Mouse (Mus musculus): ENCODE measurements around the gene Fitm2. TPM values are rescaled to one million over a fixed set of nuclear protein-coding genes. Genes with fewer than 3 reads are reported as not detected.

Gene Fitm2
- polyA plus RNA-seq, 1 experiment from 2014 or later, result 18.2 TPM

- Histone ChIP-seq H3K36me3 (ENCODE audit: control insufficient read depth, insufficient read depth, low read length) (no peaks in the 10 kb centered on the region), H3K27me3 (replicated peaks; ENCODE audit: control insufficient read depth, insufficient read depth, low read length) (no peaks in the 10 kb centered on the region), H3K4me3 (ENCODE audit: low read length) (no peak overlapping the region), H3K4me2 (ENCODE audit: low read length) (no peak overlapping the region), H3K9ac (ENCODE audit: low read depth, low read length) (no peak overlapping the region), H3K27ac (ENCODE audit: low read depth, low read length) (no peak overlapping the region), H3K9me3 (ENCODE audit: control insufficient read depth, low read length) (no peaks in the 10 kb centered on the region), H3K4me1 (ENCODE audit: control insufficient read depth, insufficient read depth, low read depth, low read length) (peaks cover 2% of the 10 kb centered on the region; the same call in 1 of the 2 replicates)
- no peak for ATAC-seq
- WGBS, result 91% methylated on average over 17 of the region's 17 CpGs
These were observed 18.2 kb upstream of the Fitm2 start for GRCm38 (mm10) chr2:163490656-163491055.

DNA sequence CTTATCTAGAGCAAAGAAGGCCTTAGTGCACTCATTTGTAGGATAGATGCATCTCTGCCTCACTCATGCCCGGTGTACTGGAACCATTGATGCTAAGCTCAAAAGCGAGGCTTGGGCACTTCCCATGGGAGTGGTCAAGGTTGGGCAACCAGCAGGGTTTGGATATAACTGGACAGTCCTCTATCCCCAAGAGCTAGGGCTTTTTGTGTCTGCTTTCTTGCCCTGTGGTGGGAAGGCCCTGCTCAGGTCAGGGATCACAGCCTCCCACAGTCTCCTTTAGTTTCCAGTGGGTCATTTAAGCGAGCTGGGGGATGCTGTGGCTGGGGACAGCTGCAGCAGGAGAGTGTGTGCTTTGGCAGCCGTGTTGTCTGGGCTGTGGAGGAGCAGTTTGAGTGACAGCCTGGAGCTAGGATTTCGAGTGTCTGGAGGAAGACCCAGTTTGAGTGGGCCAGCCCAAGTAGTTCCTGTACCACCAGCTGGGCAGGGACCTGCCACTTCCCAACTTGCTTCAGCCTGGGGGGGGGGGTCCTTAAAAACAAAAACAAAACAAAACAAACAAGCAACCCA, 17.4 kb upstream of the Fitm2 start:
- no peak for ATAC-seq
- Histone ChIP-seq H3K27ac (ENCODE audit: low read depth, low read length) (no peak overlapping the region), H3K27me3 (replicated peaks; ENCODE audit: control insufficient read depth, insufficient read depth, low read length) (no peaks in the 10 kb centered on the region), H3K4me1 (ENCODE audit: control insufficient read depth, insufficient read depth, low read depth, low read length) (peaks cover 2% of the 10 kb centered on the region; the same call in 1 of the 2 replicates), H3K9ac (ENCODE audit: low read depth, low read length) (no peak overlapping the region), H3K4me2 (ENCODE audit: low read length) (no peak overlapping the region), H3K9me3 (ENCODE audit: control insufficient read depth, low read length) (no peaks in the 10 kb centered on the region), H3K4me3 (ENCODE audit: low read length) (no peak overlapping the region), H3K36me3 (ENCODE audit: control insufficient read depth, insufficient read depth, low read length) (no peaks in the 10 kb centered on the region)
- WGBS, result 50% methylated on average over 5 of the region's 5 CpGs

DNA sequence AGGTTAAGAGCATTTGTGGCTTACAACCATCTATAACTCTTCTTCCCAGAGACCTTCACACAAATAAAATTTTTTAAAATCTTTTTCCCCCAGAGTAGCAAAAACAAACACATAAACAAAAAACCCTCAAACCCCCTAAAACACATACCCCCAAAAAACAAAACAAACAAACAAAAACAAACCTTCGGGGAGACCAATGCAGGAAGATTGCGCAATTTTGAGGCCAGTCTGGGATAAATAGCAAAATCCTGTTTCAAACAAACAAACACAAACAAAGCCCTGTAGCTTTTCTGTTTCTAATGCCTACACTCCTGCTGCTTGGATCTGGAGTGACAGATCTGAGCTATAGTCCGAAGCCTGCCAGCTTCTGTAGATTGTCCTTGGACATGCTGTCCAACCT, 14.9 kb upstream of the Fitm2 start:
- no peaks in the 10 kb centered on the region for H3K9me3 ChIP-seq (ENCODE audit: control insufficient read depth, low read length)
- H3K4me2 ChIP-seq (ENCODE audit: low read length), result no peak overlapping the region
- WGBS, result 91% methylated on average over 3 of the region's 3 CpGs
- ATAC-seq, result no peak
- no peaks in the 10 kb centered on the region for H3K27me3 ChIP-seq (replicated peaks; ENCODE audit: control insufficient read depth, insufficient read depth, low read length)
- no peak overlapping the region for H3K4me3 ChIP-seq (ENCODE audit: low read length)
- no peak overlapping the region for H3K27ac ChIP-seq (ENCODE audit: low read depth, low read length)
- 0 out of 2 replicates have a peak, but pooled peaks cover 2% of the 10 kb centered on the region for H3K4me1 ChIP-seq (ENCODE audit: control insufficient read depth, insufficient read depth, low read depth, low read length)
- no peaks in the 10 kb centered on the region for H3K36me3 ChIP-seq (ENCODE audit: control insufficient read depth, insufficient read depth, low read length)
- H3K9ac ChIP-seq (ENCODE audit: low read depth, low read length), result no peak overlapping the region

DNA sequence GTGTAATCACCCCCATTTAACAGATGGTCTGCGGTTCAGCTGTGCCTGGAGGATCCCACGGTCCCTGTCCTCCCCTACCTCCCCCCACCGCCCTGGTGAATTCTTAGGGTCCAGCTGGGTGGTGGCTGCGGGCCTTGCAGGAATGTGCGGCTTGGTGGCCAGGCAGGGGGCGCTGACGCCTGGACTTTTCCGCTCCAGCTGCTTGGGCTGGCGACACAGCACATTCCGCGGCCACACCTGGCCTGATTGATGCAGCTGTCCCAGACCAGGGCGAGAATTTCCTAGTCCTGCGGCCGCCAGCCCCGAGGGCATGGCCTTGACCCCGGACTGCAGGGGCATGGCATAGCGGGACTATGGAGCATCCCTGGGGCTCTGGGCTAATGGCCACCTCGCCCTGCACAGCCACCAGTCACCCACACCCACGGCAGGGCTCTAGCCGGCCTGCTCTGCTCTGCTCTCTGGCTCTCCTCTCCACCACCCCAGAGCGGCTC, 9.2 kb upstream of the Fitm2 start:
- Histone ChIP-seq H3K4me1 (ENCODE audit: control insufficient read depth, insufficient read depth, low read depth, low read length) (peaks cover 8% of the 10 kb centered on the region), H3K36me3 (ENCODE audit: control insufficient read depth, insufficient read depth, low read length) (no peaks in the 10 kb centered on the region), H3K9ac (ENCODE audit: low read depth, low read length) (peak overlapping the region; percentile 60), H3K4me3 (ENCODE audit: low read length) (peak overlapping the region; percentile 32), H3K27me3 (replicated peaks; ENCODE audit: control insufficient read depth, insufficient read depth, low read length) (no peaks in the 10 kb centered on the region; the same call in 1 of the 2 replicates), H3K4me2 (ENCODE audit: low read length) (peak overlapping the region; percentile 58), H3K9me3 (ENCODE audit: control insufficient read depth, low read length) (no peaks in the 10 kb centered on the region), H3K27ac (ENCODE audit: low read depth, low read length) (peak overlapping the region; percentile 0; the same call in 1 of the 2 replicates)
- ATAC-seq, result peak; percentile 69
- 3% methylated on average over 21 of the region's 21 CpGs for WGBS

GRCm38 (mm10) chr2:163480191-163480825, 7.9 kb upstream of the Fitm2 start:
- Histone ChIP-seq H3K4me2 (ENCODE audit: low read length) (no peak overlapping the region), H3K27ac (ENCODE audit: low read depth, low read length) (no peak overlapping the region), H3K27me3 (replicated peaks; ENCODE audit: control insufficient read depth, insufficient read depth, low read length) (no peaks in the 10 kb centered on the region; the same call in 1 of the 2 replicates), H3K9me3 (ENCODE audit: control insufficient read depth, low read length) (no peaks in the 10 kb centered on the region), H3K4me1 (ENCODE audit: control insufficient read depth, insufficient read depth, low read depth, low read length) (peaks cover 8% of the 10 kb centered on the region), H3K9ac (ENCODE audit: low read depth, low read length) (no peak overlapping the region), H3K36me3 (ENCODE audit: control insufficient read depth, insufficient read depth, low read length) (no peaks in the 10 kb centered on the region), H3K4me3 (ENCODE audit: low read length) (no peak overlapping the region)
- ATAC-seq, result no peak
- 52% methylated on average over 18 of the region's 18 CpGs for WGBS

- Histone ChIP-seq H3K4me1 (ENCODE audit: control insufficient read depth, insufficient read depth, low read depth, low read length) (peaks cover 9% of the 10 kb centered on the region), H3K9ac (ENCODE audit: low read depth, low read length) (peak overlapping the region; percentile 91), H3K36me3 (ENCODE audit: control insufficient read depth, insufficient read depth, low read length) (peaks cover 15% of the 10 kb centered on the region), H3K27me3 (replicated peaks; ENCODE audit: control insufficient read depth, insufficient read depth, low read length) (no peaks in the 10 kb centered on the region), H3K27ac (ENCODE audit: low read depth, low read length) (peak overlapping the region; percentile 85), H3K4me2 (ENCODE audit: low read length) (peak overlapping the region; percentile 91), H3K9me3 (ENCODE audit: control insufficient read depth, low read length) (no peaks in the 10 kb centered on the region), H3K4me3 (ENCODE audit: low read length) (peak overlapping the region; percentile 92)
- ATAC-seq, result peak; percentile 81
- WGBS, result 5% methylated on average over 35 of the region's 36 CpGs
These were observed 541 bp downstream of the Fitm2 start for GRCm38 (mm10) chr2:163471710-163472465.

DNA sequence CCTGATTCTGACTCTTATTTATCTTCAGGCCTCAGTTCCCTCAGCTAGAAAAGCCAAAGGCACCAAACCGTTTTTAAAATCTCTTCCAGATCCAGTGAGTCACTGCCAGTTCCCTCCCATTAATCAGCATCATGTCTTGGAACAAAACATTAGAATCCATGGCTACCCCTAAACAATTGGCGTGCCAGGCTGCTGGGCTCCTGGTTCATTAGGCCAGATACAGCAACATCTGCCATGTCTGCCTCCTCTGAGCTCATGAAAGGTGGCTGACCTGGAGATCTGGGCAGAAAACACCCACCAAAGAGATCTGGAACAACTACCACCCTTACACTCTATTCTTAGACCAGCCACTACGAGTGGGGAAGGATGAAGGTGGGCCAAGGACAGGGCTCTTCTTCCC, 1.3 kb downstream of the Fitm2 start:
- Histone ChIP-seq H3K4me1 (ENCODE audit: control insufficient read depth, insufficient read depth, low read depth, low read length) (peaks cover 9% of the 10 kb centered on the region), H3K4me3 (ENCODE audit: low read length) (no peak overlapping the region; the same call in 1 of the 2 replicates), H3K9ac (ENCODE audit: low read depth, low read length) (no peak overlapping the region), H3K36me3 (ENCODE audit: control insufficient read depth, insufficient read depth, low read length) (peaks cover 21% of the 10 kb centered on the region), H3K27ac (ENCODE audit: low read depth, low read length) (no peak overlapping the region), H3K4me2 (ENCODE audit: low read length) (peak overlapping the region; percentile 91), H3K9me3 (ENCODE audit: control insufficient read depth, low read length) (no peaks in the 10 kb centered on the region), H3K27me3 (replicated peaks; ENCODE audit: control insufficient read depth, insufficient read depth, low read length) (no peaks in the 10 kb centered on the region)
- no peak for ATAC-seq
- 52% methylated on average over 3 of the region's 3 CpGs for WGBS

- H3K9ac ChIP-seq (ENCODE audit: low read depth, low read length), result no peak overlapping the region
- H3K9me3 ChIP-seq (ENCODE audit: control insufficient read depth, low read length), result no peaks in the 10 kb centered on the region
- H3K27me3 ChIP-seq (replicated peaks; ENCODE audit: control insufficient read depth, insufficient read depth, low read length), result no peaks in the 10 kb centered on the region
- H3K36me3 ChIP-seq (ENCODE audit: control insufficient read depth, insufficient read depth, low read length), result peaks cover 23% of the 10 kb centered on the region
- H3K4me3 ChIP-seq (ENCODE audit: low read length), result no peak overlapping the region
- no peak overlapping the region for H3K4me2 ChIP-seq (ENCODE audit: low read length)
- no peak for ATAC-seq
- 97% methylated on average over 15 of the region's 15 CpGs for WGBS
- H3K27ac ChIP-seq (ENCODE audit: low read depth, low read length), result no peak overlapping the region
- peaks cover 9% of the 10 kb centered on the region for H3K4me1 ChIP-seq (ENCODE audit: control insufficient read depth, insufficient read depth, low read depth, low read length)
These were observed 2.7 kb downstream of the Fitm2 start for GRCm38 (mm10) chr2:163469711-163470110.

DNA sequence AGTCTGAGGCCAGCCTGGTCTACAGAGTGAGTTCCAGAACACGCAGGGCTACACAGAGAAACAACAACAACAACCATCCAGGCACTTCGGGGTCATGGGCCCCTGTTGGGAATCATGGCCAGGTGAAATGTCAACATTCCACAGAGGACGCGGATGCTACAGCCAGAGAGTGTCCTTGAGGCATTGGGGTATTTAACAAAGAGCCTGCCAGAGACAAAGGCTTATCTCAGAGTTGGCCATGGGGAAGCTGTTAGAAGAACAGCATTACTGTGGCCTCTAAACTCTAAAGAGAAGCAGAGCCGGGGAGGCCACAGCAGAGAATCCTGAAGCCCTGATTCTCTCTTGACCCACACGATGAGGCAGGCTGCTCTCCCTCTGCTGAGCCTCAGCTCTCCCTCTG, 3.6 kb downstream of the Fitm2 start:
- no peak overlapping the region for H3K9ac ChIP-seq (ENCODE audit: low read depth, low read length)
- H3K4me2 ChIP-seq (ENCODE audit: low read length), result no peak overlapping the region
- ATAC-seq, result no peak
- peaks cover 9% of the 10 kb centered on the region for H3K4me1 ChIP-seq (ENCODE audit: control insufficient read depth, insufficient read depth, low read depth, low read length)
- 95% methylated on average over 6 of the region's 6 CpGs for WGBS
- H3K9me3 ChIP-seq (ENCODE audit: control insufficient read depth, low read length), result no peaks in the 10 kb centered on the region
- no peak overlapping the region for H3K27ac ChIP-seq (ENCODE audit: low read depth, low read length)
- H3K27me3 ChIP-seq (replicated peaks; ENCODE audit: control insufficient read depth, insufficient read depth, low read length), result no peaks in the 10 kb centered on the region
- peaks cover 23% of the 10 kb centered on the region for H3K36me3 ChIP-seq (ENCODE audit: control insufficient read depth, insufficient read depth, low read length)
- no peak overlapping the region for H3K4me3 ChIP-seq (ENCODE audit: low read length)

Data from hindbrain, embryonic 16.5 days (tissue).